Mouse (Mus musculus): ENCODE data around the gene Foxr2. TPM values are rescaled to one million over a fixed set of nuclear protein-coding genes. Genes with fewer than 3 reads are reported as not detected.

Gene Foxr2
- total and polyA plus RNA-seq, 2 experiments from 2014 or later, result 1.1 to 2.3 TPM

GRCm38 (mm10) chrX:153182221-153182620 is 63.6 kb downstream of the Foxr2 start:
- 87% methylated on average over 2 of the region's 2 CpGs for WGBS
- no peak overlapping the region for H3K27ac ChIP-seq (ENCODE audit: low read depth, low read length)
- H3K27me3 ChIP-seq (ENCODE audit: insufficient read depth, low read length), result no peaks in the 10 kb centered on the region
- no peak overlapping the region for H3K4me2 ChIP-seq (ENCODE audit: low read depth)
- DNase-seq (no peak), ATAC-seq (no peak)
- no peaks in the 10 kb centered on the region for H3K4me1 ChIP-seq (ENCODE audit: insufficient read depth)
- H3K4me3 ChIP-seq (ENCODE audit: low read depth, low read length), result no peak overlapping the region
- no peak overlapping the region for H3K9ac ChIP-seq
- H3K9me3 ChIP-seq (ENCODE audit: low read length), result no peaks in the 10 kb centered on the region
- H3K36me3 ChIP-seq (ENCODE audit: insufficient read depth), result no peaks in the 10 kb centered on the region
- TF ChIP-seq CTCF (IDR thresholded peaks at IDR 0.05; ENCODE audit: low read depth), result no peak

Other genes starting within 250 kb of the Foxr2 start
- gene Usp51, start 112.3 kb upstream of the Foxr2 start, total RNA-seq (2014; rRNA removed), result 2.9 and 6.4 TPM in 2 replicates
- 1.4 and 2.0 TPM in 2 replicates for gene Usp51, start 112.3 kb upstream of the Foxr2 start, polyA plus RNA-seq (2015; fragmentation: Nextera tagmentation; extraction: Ambion mirVana)
- 93.6 and 97.1 TPM in 2 replicates for gene Mageh1, start 81.2 kb upstream of the Foxr2 start, total RNA-seq (2014; rRNA removed)
- gene Mageh1, start 81.2 kb upstream of the Foxr2 start, polyA plus RNA-seq (2015; fragmentation: Nextera tagmentation; extraction: Ambion mirVana), result 125 and 131 TPM in 2 replicates
- 67.0 and 69.9 TPM in 2 replicates for gene Rragb, start 21.2 kb downstream of the Foxr2 start, total RNA-seq (2014; rRNA removed)
- 6.7 and 8.5 TPM in 2 replicates for gene Rragb, start 21.2 kb downstream of the Foxr2 start, polyA plus RNA-seq (2015; fragmentation: Nextera tagmentation; extraction: Ambion mirVana)
- 20.2 and 24.3 TPM in 2 replicates for gene Klf8, start 118.7 kb downstream of the Foxr2 start, total RNA-seq (2014; rRNA removed)
- gene Klf8, start 118.7 kb downstream of the Foxr2 start, polyA plus RNA-seq (2015; fragmentation: Nextera tagmentation; extraction: Ambion mirVana), result 4.8 and 6.4 TPM in 2 replicates

Data from forebrain, postnatal 0 days (tissue).